Mouse (Mus musculus): Measurements from ENCODE around the gene Mei1.

GRCm38 (mm10) chr15:82035904-82036689 is 33.7 kb upstream of the Mei1 start:
- TF ChIP-seq CTCF (IDR thresholded peaks at IDR 0.05; ENCODE audit: low read depth) (peak; percentile 53), EP300 (IDR thresholded peaks at IDR 0.05; ENCODE audit: low read depth) (no peak)
